Mouse (Mus musculus) olfactory bulb, adult 2 months (tissue): ENCODE results near the gene Atxn2l. TPM values are rescaled to one million over a fixed set of nuclear protein-coding genes. Genes with fewer than 3 reads are reported as not detected.
"Not testable (repeated sequence)": the region's sequence is repeated elsewhere in the genome, so short reads cannot be mapped to it uniquely, and the experiment has no call there.

Experiments
- H3K27ac ChIP-seq: fragments of 200-500 bp; 2 replicates; pipeline ENCODE4 v1.5.1; 2012; ENCODE audit warnings: low read depth, low read length; ENCODE audit not compliant: insufficient read depth
- H3K4me1 ChIP-seq: fragments of 200-500 bp; 2 replicates; pipeline ENCODE4 v1.6.1; 2012; ENCODE audit warnings: low read length; ENCODE audit not compliant: control insufficient read depth, insufficient read depth
- H3K4me3 ChIP-seq: fragments of 200-500 bp; 2 replicates; pipeline ENCODE4 v1.5.1; 2012; ENCODE audit warnings: mild to moderate bottlenecking, low read depth, low read length, moderate library complexity; ENCODE audit not compliant: insufficient read depth
- CTCF ChIP-seq: fragments of 200-500 bp; IDR thresholded peaks from 2 replicates; pipeline ENCODE4 v1.5.1; 2012; ENCODE audit warnings: low read depth, mild to moderate bottlenecking, low read length, moderate library complexity; ENCODE audit not compliant: insufficient read depth
- POLR2A ChIP-seq: fragments of 200-500 bp; IDR thresholded peaks from 2 replicates; pipeline ENCODE4 v1.6.1; 2012; ENCODE audit warnings: mild to moderate bottlenecking, low read depth, low read length, moderate library complexity; ENCODE audit not compliant: insufficient read depth
- WGBS: fragments of 180-500 bp; shearing (Covaris S2); methylation state at CpG from one replicate; pipeline ENCODE4 v1.1.7; 2018; 5-methylcytosine and 5-hydroxymethylcytosine counted together
- polyA plus RNA-seq: library from polyadenylated mRNA; stranded (reverse); fragments of >200 nt; gene quantifications from 2 replicates; pipeline ENCODE4 v1.2.4, GENCODE M21; 2012; ENCODE audit warnings: low replicate concordance; ENCODE audit not compliant: missing spikeins, insufficient read depth, insufficient read length

Atxn2l gene
- polyA plus RNA-seq, 1 experiment = not detected

DNA sequence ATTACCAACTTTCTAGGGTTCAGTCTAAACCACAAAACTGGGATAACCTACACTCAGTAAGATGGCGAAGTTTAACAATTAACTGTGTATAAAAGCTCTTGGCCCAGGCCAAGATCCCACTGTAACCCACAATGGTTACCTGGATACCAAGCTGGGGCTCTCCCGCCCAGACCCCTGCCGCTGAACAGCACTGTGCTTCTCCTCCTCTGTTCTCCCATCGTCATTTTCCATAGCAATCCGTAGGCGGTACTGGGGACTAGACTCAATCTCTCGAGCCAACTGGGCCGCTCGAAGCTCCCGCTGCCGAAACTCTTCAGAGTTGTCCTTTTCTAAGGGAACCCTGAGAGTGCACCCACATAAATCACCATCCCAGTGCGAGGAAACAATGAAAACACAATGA is 5.3 kb downstream of the Atxn2l start:
- WGBS = 73% methylated on average over 12 of the region's 12 CpGs
- no peak overlapping the region for H3K27ac ChIP-seq

DNA sequence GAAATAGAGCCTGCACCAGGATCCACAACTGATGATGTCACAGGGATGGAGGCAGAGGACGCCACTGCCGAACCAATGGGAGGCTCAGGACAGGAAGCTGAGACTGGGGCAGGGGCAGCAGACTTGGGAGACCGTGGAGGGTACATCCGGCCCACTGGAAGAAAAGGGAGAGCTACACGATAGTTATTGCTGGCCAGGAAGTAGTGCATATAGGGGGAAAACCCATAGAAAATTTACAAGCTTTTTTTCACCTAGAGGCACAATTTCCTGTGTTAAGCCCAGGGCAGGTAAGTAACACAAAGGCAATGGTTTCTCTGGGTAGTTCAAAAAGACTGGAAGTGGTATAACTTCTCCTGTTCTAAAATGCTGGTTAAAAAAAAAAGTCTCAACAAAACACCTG is 6.8 kb downstream of the Atxn2l start:
- H3K4me3 ChIP-seq = no peak overlapping the region
- WGBS = 87% methylated on average over 5 of the region's 5 CpGs
- H3K4me1 ChIP-seq = no peaks in the 10 kb centered on the region
- TF ChIP-seq POLR2A = no peak
- no peak for TF ChIP-seq CTCF
- H3K27ac ChIP-seq = no peak overlapping the region

More for the DNA sequence above, 5.3 kb downstream of the Atxn2l start:
- no peak for TF ChIP-seq POLR2A
- no peak for TF ChIP-seq CTCF
- H3K4me3 ChIP-seq = no peak overlapping the region
- H3K4me1 ChIP-seq = no peaks in the 10 kb centered on the region

DNA sequence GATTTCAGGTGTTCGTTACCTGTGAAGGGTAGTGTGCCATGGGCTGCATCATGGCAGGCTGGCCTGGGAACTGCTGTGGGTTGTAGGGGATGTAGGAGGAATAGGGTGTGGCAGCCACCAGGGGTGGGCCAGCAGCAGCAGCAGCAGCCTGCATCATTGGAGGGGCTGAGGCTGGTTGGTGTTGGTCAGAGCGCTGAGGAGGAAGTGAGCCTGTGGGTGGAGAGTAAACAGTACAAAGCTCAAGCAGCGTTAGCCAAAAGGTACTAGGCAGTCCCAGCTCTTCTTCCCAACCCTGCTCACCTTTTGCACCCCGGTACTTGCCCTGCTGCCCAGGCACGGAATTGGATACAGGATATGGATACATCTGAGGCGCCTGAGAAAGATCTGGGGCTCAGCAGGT is 9.1 kb downstream of the Atxn2l start:
- H3K4me1 ChIP-seq = no peaks in the 10 kb centered on the region
- no peak overlapping the region for H3K4me3 ChIP-seq
- TF ChIP-seq CTCF (no peak), POLR2A (no peak)
- 88% methylated on average over 6 of the region's 6 CpGs for WGBS
- H3K27ac ChIP-seq = no peak overlapping the region

DNA sequence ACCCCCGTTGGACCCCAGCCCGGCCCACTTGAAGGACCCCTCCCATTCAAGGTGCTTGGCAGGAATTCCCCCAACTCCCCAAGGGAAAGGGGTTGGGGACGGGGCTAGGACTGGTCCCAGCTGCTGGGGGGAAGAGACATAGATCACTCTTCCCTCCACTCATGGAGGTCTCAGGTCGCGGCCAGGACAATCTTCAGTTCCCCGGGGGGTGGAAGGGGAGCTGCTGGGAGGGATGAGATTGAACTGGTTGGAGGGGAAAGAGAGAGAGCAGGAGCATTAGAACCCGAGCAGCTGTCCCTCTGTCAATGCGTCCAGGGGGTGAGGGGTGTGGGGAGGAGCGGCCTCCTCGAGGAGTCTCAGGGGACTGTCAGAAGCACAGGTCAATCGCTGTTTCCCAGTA is 11.3 kb downstream of the Atxn2l start:
- 52% methylated on average over 11 of the region's 11 CpGs for WGBS
- Histone ChIP-seq H3K27ac (no peak overlapping the region), H3K4me1 (peaks cover 7% of the 10 kb centered on the region), H3K4me3 (no peak overlapping the region)
- TF ChIP-seq CTCF (no peak), POLR2A (no peak)

DNA sequence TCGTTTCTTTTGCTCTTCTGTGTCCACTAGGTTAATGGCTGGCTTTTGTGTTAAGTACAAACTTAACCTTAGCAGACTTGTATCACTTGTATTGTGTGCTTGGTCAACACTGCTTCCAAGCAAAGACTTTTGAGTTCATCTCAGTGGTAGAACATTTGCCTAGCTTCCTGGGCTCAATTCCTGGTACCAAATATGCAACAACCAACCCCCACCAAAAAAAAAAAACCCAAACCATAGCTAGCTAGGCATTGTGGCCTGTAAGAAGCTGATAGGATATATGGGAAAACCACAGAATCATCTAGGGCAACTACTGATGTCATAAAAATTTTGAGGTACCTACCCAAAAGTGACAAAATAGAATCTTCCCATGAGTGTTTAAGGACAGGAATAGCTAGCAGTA is 12.2 kb downstream of the Atxn2l start:
- H3K27ac ChIP-seq = no peak overlapping the region
- peaks cover 7% of the 10 kb centered on the region for H3K4me1 ChIP-seq
- 72% methylated on average over 1 of the region's 1 CpGs for WGBS
- TF ChIP-seq POLR2A = no peak
- TF ChIP-seq CTCF = no peak
- H3K4me3 ChIP-seq = no peak overlapping the region

DNA sequence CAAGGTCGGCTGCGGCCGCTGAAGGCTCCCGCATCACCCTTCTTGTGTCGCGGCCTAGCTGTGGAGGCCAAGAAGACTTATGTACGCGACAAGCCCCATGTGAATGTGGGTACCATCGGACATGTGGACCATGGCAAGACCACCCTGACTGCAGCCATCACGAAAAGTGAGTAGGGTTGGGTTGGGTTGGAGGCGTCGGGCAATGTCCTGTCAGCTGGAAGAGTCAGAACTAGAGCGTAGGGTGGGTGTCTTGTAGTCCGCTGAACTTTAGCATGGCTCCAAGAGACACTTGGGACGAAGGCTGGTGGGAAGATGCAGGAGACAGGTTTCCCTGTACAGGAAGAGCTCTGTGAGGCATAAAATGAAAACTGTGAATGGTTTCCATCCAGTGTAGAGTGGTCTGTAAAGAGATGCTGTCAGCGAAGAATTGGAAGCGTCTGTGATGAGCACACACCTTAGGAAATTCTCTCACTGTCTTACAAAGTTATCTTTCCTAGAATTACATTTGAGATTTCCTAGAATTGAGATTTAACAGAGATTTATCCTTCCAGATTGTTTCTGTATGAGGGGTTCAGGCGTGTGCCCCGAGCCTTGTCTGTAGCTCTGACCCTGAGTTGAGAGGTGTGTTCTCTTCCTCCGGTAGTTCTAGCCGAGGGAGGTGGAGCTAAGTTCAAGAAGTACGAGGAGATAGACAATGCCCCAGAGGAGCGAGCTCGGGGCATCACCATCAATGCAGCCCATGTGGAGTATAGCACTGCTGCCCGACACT is 15.4 kb downstream of the Atxn2l start:
- Histone ChIP-seq H3K27ac (peak overlapping the region; percentile 52; the same call in 1 of the 2 replicates), H3K4me3 (peak overlapping the region; percentile 74)
- H3K4me1 ChIP-seq = not testable (repeated sequence)
- WGBS = 13% methylated on average over 25 of the region's 25 CpGs

DNA sequence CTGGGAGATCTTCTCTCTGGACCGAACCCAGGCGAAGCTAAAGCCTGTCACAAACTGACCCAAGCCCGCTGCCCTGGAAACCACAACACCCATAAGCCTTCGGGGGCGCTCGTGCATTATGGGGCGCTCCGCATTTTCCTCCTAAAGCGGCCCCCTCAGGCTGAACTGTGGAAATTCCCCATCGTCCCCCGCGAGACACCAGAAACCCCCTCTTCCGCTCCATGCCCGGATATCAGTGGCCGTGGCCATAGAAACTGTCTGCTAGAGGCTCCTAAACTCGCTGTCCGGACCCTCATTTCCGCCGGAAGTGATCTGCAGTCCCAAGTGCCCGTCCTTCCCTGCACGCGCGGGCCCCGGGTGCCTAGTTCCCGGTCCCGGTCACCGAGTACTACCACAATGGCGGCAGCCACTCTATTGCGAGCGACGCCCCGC is 16.2 kb downstream of the Atxn2l start, which contains the start of gene Tufm:
Gene Tufm, plus strand, starts transcription at position 310 of the 432 bp plus-strand sequence.
- TF ChIP-seq CTCF = no peak
- 0 out of 2 replicates have a peak, but pooled peaks have one; percentile 51 for TF ChIP-seq POLR2A
- peak within 1 kb of the TSS; percentile 52 for H3K27ac ChIP-seq
- under 1% methylated on average over 32 of the region's 32 CpGs for WGBS
- peak within 1 kb of the TSS; percentile 74 for H3K4me3 ChIP-seq
- peaks cover 9% of the 10 kb centered on the region for H3K4me1 ChIP-seq

DNA sequence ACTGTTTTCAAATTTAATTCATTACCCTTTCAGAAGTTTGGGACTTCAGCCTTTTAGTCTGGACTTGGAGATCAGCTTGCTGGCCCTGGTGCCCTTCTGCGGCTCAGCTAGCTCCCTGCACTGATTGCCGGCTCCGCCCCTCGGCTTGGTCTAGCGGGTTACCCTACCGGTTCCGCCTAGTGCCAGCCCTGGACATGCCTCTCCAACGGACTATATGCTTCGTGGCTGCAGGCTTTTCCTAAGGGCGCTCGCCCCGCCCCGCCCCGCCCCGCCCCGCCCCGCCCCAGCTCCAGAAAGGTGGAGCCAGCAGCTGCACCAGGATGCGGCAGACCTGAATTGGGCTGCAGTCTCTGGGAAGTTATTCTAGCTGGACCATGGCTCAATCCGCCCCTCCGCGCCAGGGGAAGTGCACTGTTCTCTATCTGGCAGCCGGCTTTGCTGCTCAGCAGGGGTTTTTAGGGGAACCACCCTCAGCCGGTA is 20.8 kb downstream of the Atxn2l start:
- TF ChIP-seq CTCF (no peak), POLR2A (no peak)
- Histone ChIP-seq H3K4me1 (peaks cover 2% of the 10 kb centered on the region; the same call in 1 of the 2 replicates), H3K27ac (no peak overlapping the region), H3K4me3 (peak overlapping the region; percentile 47)
- 1% methylated on average over 23 of the region's 23 CpGs for WGBS

DNA sequence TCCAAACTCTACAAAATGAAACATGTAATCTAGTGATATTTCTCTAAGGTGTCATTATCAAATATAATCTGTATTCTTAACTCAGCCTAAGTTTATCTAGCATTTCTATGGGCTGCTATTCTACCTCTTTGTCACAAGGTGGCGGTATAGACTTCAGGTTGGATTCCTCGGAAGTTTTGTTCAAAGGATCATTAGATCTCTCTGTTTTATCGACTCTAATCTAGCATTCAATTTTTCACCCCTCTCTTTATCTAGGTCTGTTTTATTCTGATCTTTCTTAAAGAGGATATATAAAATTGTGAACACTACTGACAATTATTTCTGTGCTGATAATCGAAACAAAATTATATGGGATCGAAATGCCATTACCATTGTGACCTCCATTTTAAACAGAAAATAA is 21.5 kb downstream of the Atxn2l start:
- 19% methylated on average over 5 of the region's 5 CpGs for WGBS
- peaks cover 2% of the 10 kb centered on the region; the same call in 1 of the 2 replicates for H3K4me1 ChIP-seq
- no peak for TF ChIP-seq CTCF
- TF ChIP-seq POLR2A = no peak
- H3K27ac ChIP-seq = no peak overlapping the region
- H3K4me3 ChIP-seq = no peak overlapping the region
